Mouse (Mus musculus) intestine, embryonic 15.5 days (tissue): ENCODE results near the gene Rack1. TPM values are rescaled to one million over a fixed set of nuclear protein-coding genes. Genes with fewer than 3 reads are reported as not detected.

ENCODE experiments used
- ATAC-seq: fragments of 200-750 bp; cut with Nextera tagmentation; 2 replicates; pipeline ENCODE4 v1.8.0; 2017; ENCODE audit warnings: moderate TSS enrichment, moderate library complexity
- H3K27ac ChIP-seq: fragments of 300-500 bp; sonication (generic); 2 replicates; pipeline ENCODE4 v1.5.1; 2015; ENCODE audit warnings: mild to moderate bottlenecking, inconsistent platforms
- H3K27me3 ChIP-seq: fragments of 300-500 bp; sonication (generic); replicated peaks from 2 replicates; pipeline ENCODE4 v1.6.1; 2015; ENCODE audit warnings: inconsistent platforms
- H3K36me3 ChIP-seq: fragments of 300-500 bp; sonication (generic); 2 replicates; pipeline ENCODE4 v1.6.1; 2015; ENCODE audit warnings: inconsistent platforms
- H3K4me1 ChIP-seq: fragments of 300-500 bp; sonication (generic); replicated peaks from 2 replicates; pipeline ENCODE4 v1.6.1; 2015; ENCODE audit warnings: inconsistent platforms
- H3K4me2 ChIP-seq: fragments of 300-500 bp; sonication (generic); replicated peaks from 2 replicates; pipeline ENCODE4 v1.6.1; 2015; ENCODE audit warnings: mild to moderate bottlenecking, inconsistent platforms
- H3K4me3 ChIP-seq: fragments of 300-500 bp; sonication (generic); replicated peaks from 2 replicates; pipeline ENCODE4 v1.5.1; 2015; ENCODE audit warnings: inconsistent platforms
- H3K9ac ChIP-seq: fragments of 300-500 bp; sonication (generic); 2 replicates; pipeline ENCODE4 v1.6.1; 2015; ENCODE audit warnings: inconsistent platforms
- H3K9me3 ChIP-seq: fragments of 300-500 bp; sonication (generic); 2 replicates; pipeline ENCODE4 v1.6.1; 2016; ENCODE audit warnings: inconsistent platforms
- WGBS: fragments of 180-500 bp; shearing (Covaris S2); methylation state at CpG from one replicate; pipeline ENCODE4 v1.1.7; 2015; 5-methylcytosine and 5-hydroxymethylcytosine counted together
- polyA plus RNA-seq: library from polyadenylated mRNA; unstranded; fragments of >200 nt; fragmentation: Nextera tagmentation; extraction: Ambion mirVana; gene quantifications from 2 replicates; pipeline ENCODE4 v1.2.1, GENCODE M21; 2015

Rack1 gene
- polyA plus RNA-seq, 1 experiment from 2014 or later, result 815 TPM

DNA sequence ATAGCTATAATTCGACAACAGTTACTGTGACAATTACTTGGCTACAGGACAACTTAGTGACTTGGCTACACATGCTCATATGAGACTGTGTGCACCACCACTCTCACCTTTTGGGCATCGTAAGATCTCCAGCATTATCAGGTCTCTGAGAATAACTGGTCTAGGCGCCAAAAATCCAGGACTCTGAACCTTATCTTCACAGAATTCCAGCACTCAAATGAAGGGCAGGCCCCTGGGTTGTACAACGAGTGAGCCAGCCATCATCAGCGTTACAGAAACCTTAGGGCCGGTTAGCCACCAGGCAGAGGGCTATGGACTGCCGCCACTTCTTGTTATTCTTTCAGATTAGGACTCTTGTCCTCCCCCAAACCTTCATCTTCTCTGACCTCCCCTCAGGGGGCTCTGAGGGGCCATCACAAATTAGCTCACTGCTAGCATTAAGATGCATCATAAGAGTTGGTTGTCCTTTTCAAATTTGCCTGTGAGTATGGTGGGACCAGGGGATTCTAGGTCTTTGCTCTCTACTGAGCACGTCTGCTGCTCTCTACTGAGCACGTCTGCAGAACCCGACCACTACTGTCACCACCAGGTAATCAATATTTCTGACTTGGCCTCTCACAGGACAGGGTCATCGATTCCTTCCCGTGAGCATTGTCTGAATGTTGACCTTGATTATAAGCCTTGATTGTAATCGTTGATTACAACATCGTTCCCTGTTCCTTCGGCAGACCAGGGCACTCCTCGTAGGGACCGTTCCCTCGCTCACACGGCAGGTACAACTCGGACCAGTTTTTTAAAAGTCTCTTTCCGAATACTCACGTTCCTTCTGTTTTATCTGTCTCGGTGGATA, 52.7 kb downstream of the Rack1 start:
- Histone ChIP-seq H3K36me3 (no peaks in the 10 kb centered on the region), H3K4me3 (peak overlapping the region; percentile 56), H3K27ac (no peak overlapping the region), H3K4me1 (0 out of 2 replicates have a peak, but pooled peaks cover 11% of the 10 kb centered on the region), H3K9ac (peak overlapping the region; percentile 45), H3K9me3 (no peaks in the 10 kb centered on the region), H3K27me3 (no peaks in the 10 kb centered on the region), H3K4me2 (peak overlapping the region; percentile 86)
- ATAC-seq, result peak; percentile 16
- WGBS, result 9% methylated on average over 23 of the region's 23 CpGs

DNA sequence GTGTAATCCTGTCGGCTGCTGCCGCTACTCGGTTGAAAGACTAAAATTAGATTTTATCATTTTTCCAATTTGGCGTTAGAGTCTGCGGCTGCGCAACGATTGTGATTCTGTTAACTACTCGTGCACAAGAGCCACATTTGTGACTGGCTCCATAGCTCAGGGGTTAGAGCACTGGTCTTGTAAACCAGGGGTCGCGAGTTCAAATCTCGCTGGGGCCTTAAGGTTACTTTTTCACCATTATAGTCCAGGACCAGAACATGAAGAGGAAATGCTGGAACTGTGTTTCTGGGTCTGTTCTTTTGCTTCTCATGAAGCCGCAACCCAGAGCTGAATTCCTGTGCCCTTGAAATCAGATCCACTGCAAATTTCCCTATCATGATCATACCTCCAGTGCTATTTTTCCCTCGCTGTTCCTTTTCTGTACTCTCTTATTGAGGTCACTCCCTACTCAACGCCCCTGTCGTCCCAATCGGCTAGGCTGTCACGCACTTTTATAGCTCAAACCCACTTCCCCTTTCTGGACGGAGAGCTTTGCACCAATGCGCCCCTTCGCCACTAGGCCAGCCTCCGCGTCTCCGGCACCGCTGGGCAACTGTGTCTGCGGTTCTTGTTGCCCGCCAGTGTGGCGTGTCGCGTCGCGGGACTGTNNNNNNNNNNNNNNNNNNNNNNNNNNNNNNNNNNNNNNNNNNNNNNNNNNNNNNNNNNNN, 53.5 kb downstream of the Rack1 start:
- Histone ChIP-seq H3K9ac (peak overlapping the region; percentile 50), H3K36me3 (no peaks in the 10 kb centered on the region), H3K27me3 (no peaks in the 10 kb centered on the region)

More for the DNA sequence above, 53.5 kb downstream of the Rack1 start:
- Histone ChIP-seq H3K4me3 (peak overlapping the region; percentile 56), H3K9me3 (no peaks in the 10 kb centered on the region), H3K4me1 (0 out of 2 replicates have a peak, but pooled peaks cover 17% of the 10 kb centered on the region), H3K4me2 (peak overlapping the region; percentile 86), H3K27ac (peak overlapping the region; percentile 5; the same call in 1 of the 2 replicates)
- ATAC-seq, result peak; percentile 69
- 1% methylated on average over 31 of the region's 31 CpGs for WGBS

Other genes with a start within 250 kb of the Rack1 start
- 4.1 and 6.4 TPM in 2 replicates for gene Trim41, start 17.0 kb downstream of the Rack1 start, polyA plus RNA-seq
- 1.1 and 2.7 TPM in 2 replicates for gene Trim7, start 25.8 kb downstream of the Rack1 start, polyA plus RNA-seq
- 3.7 and 5.4 TPM in 2 replicates for gene Gm12184, start 26.3 kb downstream of the Rack1 start, polyA plus RNA-seq
- 16.0 and 16.4 TPM in 2 replicates for gene Irgm1, start 71.4 kb downstream of the Rack1 start, polyA plus RNA-seq
- gene Gm5431, start 101.9 kb downstream of the Rack1 start, polyA plus RNA-seq, result 0.23 and 0.30 TPM in 2 replicates
- gene Psme2b, start 145.9 kb downstream of the Rack1 start, polyA plus RNA-seq, result 4.5 and 5.0 TPM in 2 replicates
- gene Olfr56, start 178.6 kb downstream of the Rack1 start, polyA plus RNA-seq, result not detected in 2 replicates
- gene 9930111J21Rik1, start 179.1 kb downstream of the Rack1 start, polyA plus RNA-seq, result 0.67 and 1.0 TPM in 2 replicates
- gene Gm12185, start 191.9 kb downstream of the Rack1 start, polyA plus RNA-seq, result not detected in 2 replicates
- gene Tgtp1, start 193.8 kb downstream of the Rack1 start, polyA plus RNA-seq, result 1.8 and 2.2 TPM in 2 replicates